Mouse (Mus musculus) c-Kit-positive CD71-positive TER-119-negative erythroid progenitor cells, embryonic 14.5 days (primary cell): ENCODE measurements around the gene Nudt13.

ENCODE experiments used
- DNase-seq: peaks from one replicate; pipeline ENCODE4 v3.0.0-alpha.2; 2013; ENCODE audit warnings: low read depth

The Nudt13 gene

GRCm38 (mm10) chr14:20340149-20340548, 45.7 kb downstream of the Nudt13 start:
- peak; percentile 47 for DNase-seq

- DNase-seq = peak; percentile 49
Observed at GRCm38 (mm10) chr14:20340866-20341265, 46.4 kb downstream of the Nudt13 start.

- no peak for DNase-seq
Observed at GRCm38 (mm10) chr14:20345885-20346284, 51.4 kb downstream of the Nudt13 start.

GRCm38 (mm10) chr14:20347441-20347990, 53.0 kb downstream of the Nudt13 start:
- no peak for DNase-seq

GRCm38 (mm10) chr14:20347991-20348541, 53.6 kb downstream of the Nudt13 start, which contains the start of the genes Ecd and Fam149b:
Gene Ecd, minus strand, starts transcription at chr14:20348121.
Gene Fam149b, plus strand, starts transcription at chr14:20348162.
- peak; percentile 96 for DNase-seq

GRCm38 (mm10) chr14:20363230-20363629, 68.7 kb downstream of the Nudt13 start:
- DNase-seq = no peak
